Mouse (Mus musculus) kidney, adult 2 months (tissue): ENCODE measurements around the gene Slc25a5.

Experiments used
- CTCF ChIP-seq: fragments of 200-500 bp; conservative IDR thresholded peaks from 2 replicates; pipeline ENCODE4 v1.5.1; 2011; ENCODE audit warnings: low read depth, mild to moderate bottlenecking, control low read depth, low read length, moderate library complexity, mixed read lengths; ENCODE audit not compliant: insufficient read depth, insufficient read length
- POLR2A ChIP-seq: fragments of 200-500 bp; IDR thresholded peaks from one replicate; pipeline ENCODE4 v1.6.1; 2011; ENCODE audit warnings: low read depth, low read length, control low read depth

GRCm38 (mm10) chrX:36746789-36747188 lies 48.7 kb upstream of the Slc25a5 start:
- TF ChIP-seq CTCF (no peak), POLR2A (no peak)
